Mouse (Mus musculus) neural tube, embryonic 13.5 days (tissue): ENCODE results near the gene Rtl1. TPM values are rescaled to one million over a fixed set of nuclear protein-coding genes. Genes with fewer than 3 reads are reported as not detected.
A peak's percentile ranks its signal among the peaks of the same experiment; 100 is the strongest.

ENCODE experiments used
- ATAC-seq: fragments of 200-750 bp; cut with Nextera tagmentation; 2 replicates; pipeline ENCODE4 v1.8.0; 2017; ENCODE audit warnings: low read depth, mild to moderate bottlenecking, moderate TSS enrichment, moderate library complexity
- H3K27ac ChIP-seq: fragments of 300-500 bp; sonication (generic); replicated peaks from 2 replicates; pipeline ENCODE4 v1.5.1; 2015; ENCODE audit warnings: moderate library complexity, mild to moderate bottlenecking, inconsistent platforms
- H3K27me3 ChIP-seq: fragments of 300-500 bp; sonication (generic); 2 replicates; pipeline ENCODE4 v1.6.1; 2015; ENCODE audit warnings: mild to moderate bottlenecking, inconsistent platforms
- H3K36me3 ChIP-seq: fragments of 300-500 bp; sonication (generic); 2 replicates; pipeline ENCODE4 v1.6.1; 2015; ENCODE audit warnings: mild to moderate bottlenecking, inconsistent platforms
- H3K4me1 ChIP-seq: fragments of 300-500 bp; sonication (generic); replicated peaks from 2 replicates; pipeline ENCODE4 v1.6.1; 2015; ENCODE audit warnings: inconsistent platforms
- H3K4me2 ChIP-seq: fragments of 300-500 bp; sonication (generic); 2 replicates; pipeline ENCODE4 v1.6.1; 2015; ENCODE audit warnings: inconsistent platforms, mild to moderate bottlenecking, moderate library complexity
- H3K4me3 ChIP-seq: fragments of 300-500 bp; sonication (generic); 2 replicates; pipeline ENCODE4 v1.5.1; 2015; ENCODE audit warnings: mild to moderate bottlenecking, inconsistent platforms
- H3K9ac ChIP-seq: fragments of 300-500 bp; sonication (generic); 2 replicates; pipeline ENCODE4 v1.6.1; 2015; ENCODE audit warnings: moderate library complexity, mild to moderate bottlenecking, inconsistent platforms
- H3K9me3 ChIP-seq: fragments of 300-500 bp; sonication (generic); 2 replicates; pipeline ENCODE4 v1.6.1; 2016; ENCODE audit warnings: inconsistent platforms
- WGBS: fragments of 180-500 bp; shearing (Covaris S2); methylation state at CpG from one replicate; pipeline ENCODE4 v1.1.7; 2015; 5-methylcytosine and 5-hydroxymethylcytosine counted together
- microRNA counts: library from miRNA; unstranded; fragments of <30 nt; microRNA quantifications from one replicate; lab custom pipeline; 2016
- microRNA-seq: library from miRNA; unstranded; fragments of <30 nt; microRNA quantifications from one replicate; pipeline ENCODE4, GENCODE M21; 2016
- polyA plus RNA-seq: library from polyadenylated mRNA; unstranded; fragments of >200 nt; fragmentation: Nextera tagmentation; extraction: Ambion mirVana; gene quantifications from 2 replicates; pipeline ENCODE4 v1.2.1, GENCODE M21; 2015

Gene Rtl1
- polyA plus RNA-seq, 1 experiment from 2014 or later = 1.5 TPM

- WGBS = 47% methylated on average over 17 of the region's 17 CpGs
- peaks cover 29% of the 10 kb centered on the region for H3K36me3 ChIP-seq
- peak; percentile 74 for ATAC-seq
- H3K27me3 ChIP-seq = no peaks in the 10 kb centered on the region
- H3K4me1 ChIP-seq = peaks cover 16% of the 10 kb centered on the region; the same call in 1 of the 2 replicates
- H3K9ac ChIP-seq = peak overlapping the region; percentile 89
- H3K4me2 ChIP-seq = peak overlapping the region; percentile 53
- peaks cover 41% of the 10 kb centered on the region for H3K9me3 ChIP-seq
- H3K4me3 ChIP-seq = peak overlapping the region; percentile 55
- peak overlapping the region; percentile 84 for H3K27ac ChIP-seq
Measured at GRCm38 (mm10) chr12:109542635-109543249, 57.4 kb downstream of the Rtl1 start.

GRCm38 (mm10) chr12:109542011-109542410, 58.1 kb downstream of the Rtl1 start:
- H3K9me3 ChIP-seq = peaks cover 48% of the 10 kb centered on the region
- ATAC-seq = no peak

GRCm38 (mm10) chr12:109541540-109541899, 58.6 kb downstream of the Rtl1 start:
- Histone ChIP-seq H3K9me3 (peaks cover 48% of the 10 kb centered on the region), H3K27me3 (no peaks in the 10 kb centered on the region), H3K4me2 (peak overlapping the region; percentile 53), H3K4me3 (peak overlapping the region; percentile 55), H3K27ac (peak overlapping the region; percentile 84), H3K36me3 (peaks cover 17% of the 10 kb centered on the region), H3K9ac (peak overlapping the region; percentile 89), H3K4me1 (peaks cover 13% of the 10 kb centered on the region; the same call in 1 of the 2 replicates)
- 51% methylated on average over 16 of the region's 16 CpGs for WGBS
- no peak for ATAC-seq

More at GRCm38 (mm10) chr12:109542011-109542410, 58.1 kb downstream of the Rtl1 start:
- H3K36me3 ChIP-seq = peaks cover 22% of the 10 kb centered on the region
- WGBS = 42% methylated on average over 14 of the region's 14 CpGs
- H3K4me1 ChIP-seq = peaks cover 16% of the 10 kb centered on the region; the same call in 1 of the 2 replicates
- H3K9ac ChIP-seq = peak overlapping the region; percentile 89
- no peaks in the 10 kb centered on the region for H3K27me3 ChIP-seq
- peak overlapping the region; percentile 53 for H3K4me2 ChIP-seq
- peak overlapping the region; percentile 55 for H3K4me3 ChIP-seq
- peak overlapping the region; percentile 84 for H3K27ac ChIP-seq

GRCm38 (mm10) chr12:109540739-109541539, 59.2 kb downstream of the Rtl1 start:
- H3K9me3 ChIP-seq = peaks cover 48% of the 10 kb centered on the region
- peak overlapping the region; percentile 89 for H3K9ac ChIP-seq
- H3K4me1 ChIP-seq = peaks cover 8% of the 10 kb centered on the region; the same call in 1 of the 2 replicates
- ATAC-seq = peak; percentile 54
- peak overlapping the region; percentile 55 for H3K4me3 ChIP-seq
- H3K27me3 ChIP-seq = no peaks in the 10 kb centered on the region
- peak overlapping the region; percentile 84 for H3K27ac ChIP-seq
- 54% methylated on average over 30 of the region's 30 CpGs for WGBS
- H3K36me3 ChIP-seq = peaks cover 11% of the 10 kb centered on the region
- H3K4me2 ChIP-seq = peak overlapping the region; percentile 53

DNA sequence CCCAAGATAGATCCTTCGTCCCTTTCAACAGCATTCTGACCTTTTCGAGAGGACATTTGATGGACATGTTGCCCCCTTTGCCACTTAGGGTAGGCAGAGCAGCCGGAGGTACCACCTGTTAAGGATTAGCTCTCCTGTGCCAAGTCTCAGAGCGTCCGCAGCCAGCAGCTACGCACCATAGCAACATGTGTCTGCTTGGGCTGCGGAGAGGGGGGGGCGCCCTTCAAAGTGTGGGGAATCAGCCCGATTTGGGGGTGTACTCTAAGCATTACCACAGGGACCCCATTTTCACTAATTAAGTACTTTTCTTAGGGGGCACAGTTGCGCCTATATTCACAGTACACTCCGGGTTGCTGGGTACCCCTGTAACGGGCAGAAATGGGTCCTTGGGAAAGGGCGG, 60.2 kb downstream of the Rtl1 start:
- H3K27ac ChIP-seq = peak overlapping the region; percentile 78
- WGBS = 60% methylated on average over 13 of the region's 13 CpGs
- H3K4me1 ChIP-seq = peaks cover 6% of the 10 kb centered on the region; the same call in 1 of the 2 replicates
- ATAC-seq = no peak
- H3K9ac ChIP-seq = peak overlapping the region; percentile 61
- no peaks in the 10 kb centered on the region for H3K27me3 ChIP-seq
- H3K36me3 ChIP-seq = peaks cover 5% of the 10 kb centered on the region; the same call in 1 of the 2 replicates
- H3K9me3 ChIP-seq = peaks cover 48% of the 10 kb centered on the region
- H3K4me3 ChIP-seq = peak overlapping the region; percentile 55
- H3K4me2 ChIP-seq = peak overlapping the region; percentile 53

MicroRNAs within 50 kb of the gene (microRNA counts, 519-probe panel; counts per million panel counts)
- microRNA mmu-miR-1188 (lab: Ali Mortazavi, UCI) = not detected
- 4,644 counts per million, percentile 78 among the panel's probes with 10 or more counts for microRNA mmu-miR-127 (lab: Ali Mortazavi, UCI)
- microRNA mmu-miR-136 (lab: Ali Mortazavi, UCI) = 4,854 counts per million, percentile 83 among the panel's probes with 10 or more counts
- 1,080 counts per million, percentile 2 among the panel's probes with 10 or more counts for microRNA mmu-miR-1906 (lab: Ali Mortazavi, UCI)
- microRNA mmu-miR-337-3p (lab: Ali Mortazavi, UCI) = not detected
- microRNA mmu-miR-337-5p (lab: Ali Mortazavi, UCI) = not detected
- not detected for microRNA mmu-miR-341 (lab: Ali Mortazavi, UCI)
- 3,322 counts per million, percentile 42 among the panel's probes with 10 or more counts for microRNA mmu-miR-370 (lab: Ali Mortazavi, UCI)
- microRNA mmu-miR-431 (lab: Ali Mortazavi, UCI) = 4,402 counts per million, percentile 74 among the panel's probes with 10 or more counts
- microRNA mmu-miR-432 (lab: Ali Mortazavi, UCI) = not detected
- 4,477 counts per million, percentile 76 among the panel's probes with 10 or more counts for microRNA mmu-miR-433 (lab: Ali Mortazavi, UCI)
- microRNA mmu-miR-434-3p (lab: Ali Mortazavi, UCI) = 4,787 counts per million, percentile 82 among the panel's probes with 10 or more counts
- 3,849 counts per million, percentile 60 among the panel's probes with 10 or more counts for microRNA mmu-miR-434-5p (lab: Ali Mortazavi, UCI)
- 1,833 counts per million, percentile 12 among the panel's probes with 10 or more counts for microRNA mmu-miR-493 (lab: Ali Mortazavi, UCI)
- microRNA mmu-miR-540-3p (lab: Ali Mortazavi, UCI) = not detected
- not detected for microRNA mmu-miR-540-5p (lab: Ali Mortazavi, UCI)
- not detected for microRNA mmu-miR-665 (lab: Ali Mortazavi, UCI)
- microRNA mmu-miR-673-3p (lab: Ali Mortazavi, UCI) = not detected
- microRNA mmu-miR-673-5p (lab: Ali Mortazavi, UCI) = not detected
- 3,222 counts per million, percentile 39 among the panel's probes with 10 or more counts for microRNA mmu-miR-770-3p (lab: Ali Mortazavi, UCI)
- not detected for microRNA mmu-miR-770-5p (lab: Ali Mortazavi, UCI)

Small RNA genes within 50 kb of the gene (microRNA-seq; reads per million reads assigned to microRNA genes)
- not detected for gene Gm23912
- 8.0 reads per million, percentile 24 among the genes with 10 or more reads in this experiment for gene Mir1188
- 5,830 reads per million, percentile 94 among the genes with 10 or more reads in this experiment for gene Mir127
- gene Mir136 = not detected
- gene Mir1906-1 = not detected
- 0.89 reads per million for gene Mir3070a
- gene Mir3070b = not detected
- not detected for gene Mir3071
- not detected for gene Mir337
- 490 reads per million, percentile 75 among the genes with 10 or more reads in this experiment for gene Mir341
- not detected for gene Mir3544
- gene Mir370 = 647 reads per million, percentile 77 among the genes with 10 or more reads in this experiment
- gene Mir431 = 2,608 reads per million, percentile 87 among the genes with 10 or more reads in this experiment
- gene Mir432 = not detected
- gene Mir433 = 1,060 reads per million, percentile 81 among the genes with 10 or more reads in this experiment
- 1,389 reads per million, percentile 83 among the genes with 10 or more reads in this experiment for gene Mir434
- 43.1 reads per million, percentile 45 among the genes with 10 or more reads in this experiment for gene Mir493
- 334 reads per million, percentile 71 among the genes with 10 or more reads in this experiment for gene Mir540
- 225 reads per million, percentile 65 among the genes with 10 or more reads in this experiment for gene Mir665
- 64.2 reads per million, percentile 50 among the genes with 10 or more reads in this experiment for gene Mir673
- gene Mir770 = 461 reads per million, percentile 74 among the genes with 10 or more reads in this experiment

Other genes with a start within 250 kb of the Rtl1 start
- gene Dlk1, start 147.5 kb downstream of the Rtl1 start, polyA plus RNA-seq = 77.7 and 96.5 TPM in 2 replicates